Mouse (Mus musculus): ENCODE results near the gene Txndc11.

- TF ChIP-seq CTCF (IDR thresholded peaks at IDR 0.05; ENCODE audit: borderline replicate concordance, insufficient read depth, low read length) (no peak), POLR2A (IDR thresholded peaks at IDR 0.05; ENCODE audit: low read depth, low read length) (no peak)
Measured at GRCm38 (mm10) chr16:11055916-11056315, 78.5 kb downstream of the Txndc11 start.

Data from embryonic fibroblast, embryonic 13.5 days (primary cell).